Mouse (Mus musculus): ENCODE data around the gene Tlcd1. TPM values are rescaled to one million over a fixed set of nuclear protein-coding genes. Genes with fewer than 3 reads are reported as not detected.
"Not testable (repeated sequence)": the region's sequence is repeated elsewhere in the genome, so short reads cannot be mapped to it uniquely, and the experiment has no call there.

Tlcd1 gene
- 6.4 and 6.9 TPM in 2 replicates for polyA plus RNA-seq (2014; fragmentation: Nextera tagmentation; extraction: Ambion mirVana)

DNA sequence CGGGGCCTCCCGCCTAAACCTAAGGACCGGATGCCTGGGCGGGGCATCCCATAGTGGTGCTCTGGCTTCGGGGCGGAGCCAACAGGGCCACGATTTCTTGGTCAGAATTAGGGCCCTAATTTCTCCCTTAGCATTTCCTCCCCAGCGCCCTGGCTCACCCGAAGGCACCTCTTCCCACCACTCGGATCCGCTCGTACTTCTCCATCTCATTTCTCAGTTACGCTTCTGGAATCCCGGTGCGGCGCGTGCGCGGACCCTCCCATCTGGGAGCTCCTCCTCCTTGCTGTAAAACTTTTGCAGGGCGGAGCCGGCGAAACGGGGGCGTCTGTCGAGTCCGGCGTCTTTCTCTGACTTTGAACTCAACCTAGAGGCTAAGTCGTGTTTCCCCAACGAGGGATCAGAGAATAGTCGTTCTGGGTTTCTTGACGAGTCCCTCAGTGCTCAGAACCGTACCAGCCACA is at the start of gene Tlcd1, which contains the start of gene Nek8:
Gene Tlcd1, plus strand, starts transcription at position 310 of the 461 bp plus-strand sequence.
Gene Nek8, minus strand, starts transcription at position 274 of the 461 bp plus-strand sequence.
- under 1% methylated on average over 32 of the region's 32 CpGs for WGBS
- Histone ChIP-seq H3K27me3 (ENCODE audit: control insufficient read depth, insufficient read depth, low read length) (no peaks in the 10 kb centered on the region), H3K9ac (replicated peaks; ENCODE audit: low read length) (peak within 1 kb of the TSS; percentile 38; the same call in 1 of the 2 replicates), H3K4me1 (ENCODE audit: control insufficient read depth, insufficient read depth, low read length) (peaks cover 20% of the 10 kb centered on the region), H3K36me3 (ENCODE audit: control insufficient read depth, insufficient read depth, low read length) (peaks cover 27% of the 10 kb centered on the region), H3K27ac (replicated peaks; ENCODE audit: low read depth, low read length) (peak within 1 kb of the TSS; percentile 50; the same call in 1 of the 2 replicates), H3K4me2 (ENCODE audit: low read length) (peak within 1 kb of the TSS; percentile 70), H3K4me3 (replicated peaks; ENCODE audit: low read depth, low read length) (peak within 1 kb of the TSS; percentile 54), H3K9me3 (ENCODE audit: control insufficient read depth, low read length) (no peaks in the 10 kb centered on the region)
- peak; percentile 57 for ATAC-seq (ENCODE audit: low FRiP score, low TSS enrichment)
- DNase-seq = peak; percentile 88

DNA sequence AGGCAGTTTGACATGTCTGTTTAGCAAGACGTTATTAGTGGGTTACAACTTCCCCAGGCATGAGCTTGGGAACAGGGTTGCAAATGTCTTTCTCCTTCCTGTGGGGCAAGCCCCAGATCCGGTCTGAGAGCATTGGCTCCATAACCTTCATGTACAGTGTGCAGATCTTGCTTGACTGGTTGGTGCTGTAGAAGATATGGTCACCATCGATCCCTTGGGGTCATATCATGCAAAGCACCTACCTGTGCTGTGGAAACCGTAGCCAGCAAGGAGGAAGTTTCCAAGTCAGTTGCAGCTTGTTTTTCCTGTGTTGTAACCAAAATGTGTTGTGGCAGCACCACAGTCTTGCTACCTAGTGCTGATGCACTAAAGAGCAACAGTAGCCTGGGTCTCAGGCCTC is 49.8 kb upstream of the Tlcd1 start:
- WGBS = 93% methylated on average over 4 of the region's 4 CpGs
- no peaks in the 10 kb centered on the region for H3K9me3 ChIP-seq (ENCODE audit: control insufficient read depth, low read length)
- H3K4me3 ChIP-seq (replicated peaks; ENCODE audit: low read depth, low read length) = no peak overlapping the region
- H3K4me2 ChIP-seq (ENCODE audit: low read length) = no peak overlapping the region
- 0 out of 2 replicates have a peak, but pooled peaks cover 3% of the 10 kb centered on the region for H3K36me3 ChIP-seq (ENCODE audit: control insufficient read depth, insufficient read depth, low read length)
- no peak for DNase-seq
- ATAC-seq (ENCODE audit: low FRiP score, low TSS enrichment) = no peak
- H3K27me3 ChIP-seq (ENCODE audit: control insufficient read depth, insufficient read depth, low read length) = no peaks in the 10 kb centered on the region
- no peak overlapping the region for H3K27ac ChIP-seq (replicated peaks; ENCODE audit: low read depth, low read length)
- no peak overlapping the region for H3K9ac ChIP-seq (replicated peaks; ENCODE audit: low read length)
- no peaks in the 10 kb centered on the region for H3K4me1 ChIP-seq (ENCODE audit: control insufficient read depth, insufficient read depth, low read length)

GRCm38 (mm10) chr11:78129458-78129857 is 47.1 kb upstream of the Tlcd1 start:
- no peak overlapping the region for H3K4me2 ChIP-seq (ENCODE audit: low read length)
- ATAC-seq (ENCODE audit: low FRiP score, low TSS enrichment) (no peak), DNase-seq (no peak)
- H3K36me3 ChIP-seq (ENCODE audit: control insufficient read depth, insufficient read depth, low read length) = 0 out of 2 replicates have a peak, but pooled peaks cover 5% of the 10 kb centered on the region
- no peak overlapping the region for H3K27ac ChIP-seq (replicated peaks; ENCODE audit: low read depth, low read length)
- H3K9me3 ChIP-seq (ENCODE audit: control insufficient read depth, low read length) = no peaks in the 10 kb centered on the region
- no peaks in the 10 kb centered on the region for H3K4me1 ChIP-seq (ENCODE audit: control insufficient read depth, insufficient read depth, low read length)
- WGBS = 84% methylated on average over 8 of the region's 8 CpGs
- H3K9ac ChIP-seq (replicated peaks; ENCODE audit: low read length) = no peak overlapping the region
- H3K4me3 ChIP-seq (replicated peaks; ENCODE audit: low read depth, low read length) = no peak overlapping the region
- no peaks in the 10 kb centered on the region for H3K27me3 ChIP-seq (ENCODE audit: control insufficient read depth, insufficient read depth, low read length)

- Histone ChIP-seq H3K9ac (replicated peaks; ENCODE audit: low read length) (no peak overlapping the region), H3K4me2 (ENCODE audit: low read length) (no peak overlapping the region), H3K27me3 (ENCODE audit: control insufficient read depth, insufficient read depth, low read length) (no peaks in the 10 kb centered on the region), H3K4me3 (replicated peaks; ENCODE audit: low read depth, low read length) (no peak overlapping the region), H3K27ac (replicated peaks; ENCODE audit: low read depth, low read length) (no peak overlapping the region), H3K9me3 (ENCODE audit: control insufficient read depth, low read length) (no peaks in the 10 kb centered on the region), H3K36me3 (ENCODE audit: control insufficient read depth, insufficient read depth, low read length) (0 out of 2 replicates have a peak, but pooled peaks cover 5% of the 10 kb centered on the region), H3K4me1 (ENCODE audit: control insufficient read depth, insufficient read depth, low read length) (no peaks in the 10 kb centered on the region)
- DNase-seq (no peak), ATAC-seq (ENCODE audit: low FRiP score, low TSS enrichment) (no peak)
- WGBS = 97% methylated on average over 6 of the region's 6 CpGs
Measured at GRCm38 (mm10) chr11:78133915-78134314, 42.6 kb upstream of the Tlcd1 start.

GRCm38 (mm10) chr11:78134344-78134743 is 42.2 kb upstream of the Tlcd1 start:
- DNase-seq = no peak
- Histone ChIP-seq H3K36me3 (ENCODE audit: control insufficient read depth, insufficient read depth, low read length) (0 out of 2 replicates have a peak, but pooled peaks cover 3% of the 10 kb centered on the region), H3K27me3 (ENCODE audit: control insufficient read depth, insufficient read depth, low read length) (no peaks in the 10 kb centered on the region), H3K4me3 (replicated peaks; ENCODE audit: low read depth, low read length) (no peak overlapping the region), H3K27ac (replicated peaks; ENCODE audit: low read depth, low read length) (no peak overlapping the region), H3K4me2 (ENCODE audit: low read length) (no peak overlapping the region), H3K9me3 (ENCODE audit: control insufficient read depth, low read length) (no peaks in the 10 kb centered on the region), H3K9ac (replicated peaks; ENCODE audit: low read length) (no peak overlapping the region), H3K4me1 (ENCODE audit: control insufficient read depth, insufficient read depth, low read length) (no peaks in the 10 kb centered on the region)
- no peak for ATAC-seq (ENCODE audit: low FRiP score, low TSS enrichment)
- 92% methylated on average over 3 of the region's 3 CpGs for WGBS

GRCm38 (mm10) chr11:78135314-78135713 is 41.2 kb upstream of the Tlcd1 start:
- H3K27ac ChIP-seq (replicated peaks; ENCODE audit: low read depth, low read length); H3K9me3 ChIP-seq (ENCODE audit: control insufficient read depth, low read length); H3K4me3 ChIP-seq (replicated peaks; ENCODE audit: low read depth, low read length): not testable (repeated sequence)

DNA sequence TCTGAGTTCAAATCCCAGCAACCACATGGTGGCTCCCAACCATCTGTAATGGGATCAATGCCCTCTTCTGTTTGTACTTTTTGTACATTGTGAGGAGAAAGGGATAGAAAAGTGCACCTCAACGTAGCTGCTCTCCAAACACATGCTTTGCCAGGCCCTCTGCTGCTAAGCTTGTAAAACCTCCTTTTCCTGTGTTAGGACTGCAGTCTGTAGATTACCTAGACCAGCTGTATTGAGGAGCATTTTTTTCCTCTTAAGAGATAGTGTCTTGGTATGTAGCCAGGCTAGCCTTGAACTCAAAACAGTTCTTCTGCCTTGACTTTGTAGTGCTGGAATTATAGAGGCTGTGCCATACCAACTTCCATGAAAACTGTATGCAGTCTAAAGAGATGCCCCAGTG is 40.4 kb upstream of the Tlcd1 start:
- no peaks in the 10 kb centered on the region for H3K27me3 ChIP-seq (ENCODE audit: control insufficient read depth, insufficient read depth, low read length)
- H3K9me3 ChIP-seq (ENCODE audit: control insufficient read depth, low read length) = no peaks in the 10 kb centered on the region
- no peak for ATAC-seq (ENCODE audit: low FRiP score, low TSS enrichment)
- H3K4me2 ChIP-seq (ENCODE audit: low read length) = no peak overlapping the region
- 0 out of 2 replicates have a peak, but pooled peaks cover 3% of the 10 kb centered on the region for H3K36me3 ChIP-seq (ENCODE audit: control insufficient read depth, insufficient read depth, low read length)
- no peak overlapping the region for H3K4me3 ChIP-seq (replicated peaks; ENCODE audit: low read depth, low read length)
- no peak overlapping the region for H3K27ac ChIP-seq (replicated peaks; ENCODE audit: low read depth, low read length)
- 84% methylated on average over 1 of the region's 1 CpGs for WGBS
- H3K9ac ChIP-seq (replicated peaks; ENCODE audit: low read length) = no peak overlapping the region
- H3K4me1 ChIP-seq (ENCODE audit: control insufficient read depth, insufficient read depth, low read length) = no peaks in the 10 kb centered on the region
- no peak for DNase-seq

More at GRCm38 (mm10) chr11:78135314-78135713, 41.2 kb upstream of the Tlcd1 start:
- not testable (repeated sequence) for H3K4me1 ChIP-seq (ENCODE audit: control insufficient read depth, insufficient read depth, low read length); DNase-seq; H3K9ac ChIP-seq (replicated peaks; ENCODE audit: low read length); H3K27me3 ChIP-seq (ENCODE audit: control insufficient read depth, insufficient read depth, low read length); ATAC-seq (ENCODE audit: low FRiP score, low TSS enrichment); H3K4me2 ChIP-seq (ENCODE audit: low read length); H3K36me3 ChIP-seq (ENCODE audit: control insufficient read depth, insufficient read depth, low read length)
- WGBS = 94% methylated on average over 7 of the region's 7 CpGs

DNA sequence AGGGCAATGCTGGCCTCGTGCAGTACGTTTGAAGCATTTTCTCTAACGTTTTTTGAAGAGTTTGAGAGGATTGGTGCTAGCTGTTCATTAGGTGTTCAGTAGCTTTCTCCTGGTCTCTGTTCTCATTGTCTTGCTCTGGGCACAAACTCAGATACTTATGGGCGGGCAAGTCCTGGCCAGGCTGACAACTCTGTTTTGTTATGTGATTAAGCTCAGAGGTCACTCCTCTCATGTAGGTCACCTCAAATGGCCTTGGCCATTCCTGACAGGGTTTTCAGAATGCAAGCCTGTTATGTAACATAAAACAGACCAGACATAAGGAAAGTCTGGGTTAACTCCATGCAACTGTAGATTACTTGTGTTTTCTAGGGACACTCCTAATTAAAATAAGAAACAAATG is 38.9 kb upstream of the Tlcd1 start:
- Histone ChIP-seq H3K27ac (replicated peaks; ENCODE audit: low read depth, low read length) (no peak overlapping the region), H3K27me3 (ENCODE audit: control insufficient read depth, insufficient read depth, low read length) (no peaks in the 10 kb centered on the region), H3K4me2 (ENCODE audit: low read length) (no peak overlapping the region), H3K4me3 (replicated peaks; ENCODE audit: low read depth, low read length) (no peak overlapping the region), H3K36me3 (ENCODE audit: control insufficient read depth, insufficient read depth, low read length) (0 out of 2 replicates have a peak, but pooled peaks cover 5% of the 10 kb centered on the region), H3K4me1 (ENCODE audit: control insufficient read depth, insufficient read depth, low read length) (no peaks in the 10 kb centered on the region), H3K9ac (replicated peaks; ENCODE audit: low read length) (no peak overlapping the region), H3K9me3 (ENCODE audit: control insufficient read depth, low read length) (no peaks in the 10 kb centered on the region)
- 81% methylated on average over 4 of the region's 4 CpGs for WGBS
- ATAC-seq (ENCODE audit: low FRiP score, low TSS enrichment) = no peak
- DNase-seq = no peak

DNA sequence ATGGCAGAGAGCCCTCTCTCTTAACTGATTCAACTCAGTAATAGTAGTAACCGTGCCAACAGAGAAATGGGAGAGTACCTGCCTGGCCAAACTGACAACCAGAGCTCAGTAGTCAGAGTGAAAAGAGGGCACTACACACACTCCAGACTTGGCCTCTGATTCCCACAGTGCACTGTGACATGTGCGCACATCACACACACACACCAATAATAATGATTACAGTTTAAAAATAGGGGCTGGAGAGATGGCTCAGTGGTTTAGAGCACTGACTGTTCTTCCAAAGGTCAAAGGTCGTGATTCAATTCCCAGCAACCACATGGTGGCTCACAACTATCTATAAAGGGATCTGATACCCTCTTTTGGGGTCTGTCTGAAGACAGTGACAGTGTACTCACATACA is 38.5 kb upstream of the Tlcd1 start:
- H3K4me3 ChIP-seq (replicated peaks; ENCODE audit: low read depth, low read length) = no peak overlapping the region
- ATAC-seq (ENCODE audit: low FRiP score, low TSS enrichment) (no peak), DNase-seq (no peak)
- no peaks in the 10 kb centered on the region for H3K27me3 ChIP-seq (ENCODE audit: control insufficient read depth, insufficient read depth, low read length)
- no peak overlapping the region for H3K9ac ChIP-seq (replicated peaks; ENCODE audit: low read length)
- WGBS = 96% methylated on average over 3 of the region's 3 CpGs
- no peaks in the 10 kb centered on the region for H3K9me3 ChIP-seq (ENCODE audit: control insufficient read depth, low read length)
- H3K4me1 ChIP-seq (ENCODE audit: control insufficient read depth, insufficient read depth, low read length) = no peaks in the 10 kb centered on the region
- peaks cover 8% of the 10 kb centered on the region for H3K36me3 ChIP-seq (ENCODE audit: control insufficient read depth, insufficient read depth, low read length)
- H3K4me2 ChIP-seq (ENCODE audit: low read length) = no peak overlapping the region
- no peak overlapping the region for H3K27ac ChIP-seq (replicated peaks; ENCODE audit: low read depth, low read length)

Data from midbrain, embryonic 14.5 days (tissue).